Mouse (Mus musculus) forebrain, embryonic 11.5 days (tissue): ENCODE measurements at regions not wholly inside any gene's neighbourhood (a gene's known extent, or its start where the extent isn't known, plus 50 kb on each side); places are given as distances from the start of the nearest gene placed in this dataset.

Experiments used
- ATAC-seq: fragments of 200-750 bp; cut with Nextera tagmentation; replicated peaks from 2 replicates; pipeline ENCODE4 v1.8.0; 2017; ENCODE audit warnings: moderate TSS enrichment; ENCODE audit not compliant: low FRiP score
- DNase-seq: peaks from one replicate; pipeline ENCODE4 v3.0.0-alpha.2; 2017; ENCODE audit warnings: low spot score
- H3K27ac ChIP-seq: fragments of 300-500 bp; sonication (generic); 2 replicates; pipeline ENCODE4 v1.5.1; 2014; ENCODE audit warnings: low read depth, low read length
- H3K27me3 ChIP-seq: fragments of 300-500 bp; sonication (generic); 2 replicates; pipeline ENCODE4 v1.6.1; 2014; ENCODE audit warnings: mild to moderate bottlenecking, low read length, mixed read lengths; ENCODE audit not compliant: control insufficient read depth, insufficient read depth
- H3K36me3 ChIP-seq: fragments of 300-500 bp; sonication (generic); 2 replicates; pipeline ENCODE4 v1.6.1; 2014; ENCODE audit warnings: mild to moderate bottlenecking, low read length, moderate library complexity, mixed read lengths; ENCODE audit not compliant: control insufficient read depth, insufficient read depth
- H3K4me1 ChIP-seq: fragments of 300-500 bp; sonication (generic); replicated peaks from 2 replicates; pipeline ENCODE4 v1.6.1; 2014; ENCODE audit warnings: low read length, mixed read lengths; ENCODE audit not compliant: control insufficient read depth, insufficient read depth
- H3K4me2 ChIP-seq: fragments of 300-500 bp; sonication (generic); 2 replicates; pipeline ENCODE4 v1.6.1; 2014; ENCODE audit warnings: low read depth, mild to moderate bottlenecking, low read length, moderate library complexity, mixed read lengths; ENCODE audit not compliant: severe bottlenecking
- H3K4me3 ChIP-seq: fragments of 300-500 bp; sonication (generic); 2 replicates; pipeline ENCODE4 v1.5.1; 2014; ENCODE audit warnings: low read depth, low read length
- H3K9ac ChIP-seq: fragments of 300-500 bp; sonication (generic); 2 replicates; pipeline ENCODE4 v1.6.1; 2014; ENCODE audit warnings: low read length
- H3K9me3 ChIP-seq: fragments of 300-500 bp; sonication (generic); 2 replicates; pipeline ENCODE4 v1.6.1; 2016; ENCODE audit warnings: low read length, mixed read lengths; ENCODE audit not compliant: control insufficient read depth
- WGBS: fragments of 180-500 bp; shearing (Covaris S2); extraction: QIAGEN DNeasy Blood & Tissue Kit; methylation state at CpG from one replicate; pipeline ENCODE4 v1.1.7; 2014; 5-methylcytosine and 5-hydroxymethylcytosine counted together

DNA sequence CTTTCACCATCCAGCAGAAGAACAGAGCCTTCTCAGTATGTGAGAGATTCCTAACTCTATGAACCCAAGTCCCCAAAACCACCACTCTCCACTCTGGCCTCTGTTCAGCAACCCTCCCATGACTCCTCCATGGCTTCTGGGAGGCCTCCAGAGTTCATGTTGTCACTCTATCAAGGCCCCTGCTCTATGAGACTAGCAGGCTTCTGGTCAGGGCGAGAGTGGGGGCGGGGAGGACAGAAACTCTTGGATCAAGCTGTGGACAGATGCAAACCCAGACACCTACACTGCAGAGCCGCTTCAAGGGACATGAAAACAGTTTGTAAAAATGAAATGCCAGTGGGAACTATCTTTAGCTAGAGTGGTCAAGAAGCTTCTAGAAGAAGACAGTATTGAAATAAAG is 170.2 kb downstream of the Rybp start:
- Histone ChIP-seq H3K9me3 (no peaks in the 10 kb centered on the region), H3K27me3 (no peaks in the 10 kb centered on the region), H3K4me2 (no peak overlapping the region), H3K36me3 (no peaks in the 10 kb centered on the region), H3K27ac (no peak overlapping the region), H3K4me3 (no peak overlapping the region), H3K9ac (no peak overlapping the region), H3K4me1 (no peaks in the 10 kb centered on the region)
- no peak for ATAC-seq
- no peak for DNase-seq
- WGBS, result 92% methylated on average over 3 of the region's 3 CpGs

DNA sequence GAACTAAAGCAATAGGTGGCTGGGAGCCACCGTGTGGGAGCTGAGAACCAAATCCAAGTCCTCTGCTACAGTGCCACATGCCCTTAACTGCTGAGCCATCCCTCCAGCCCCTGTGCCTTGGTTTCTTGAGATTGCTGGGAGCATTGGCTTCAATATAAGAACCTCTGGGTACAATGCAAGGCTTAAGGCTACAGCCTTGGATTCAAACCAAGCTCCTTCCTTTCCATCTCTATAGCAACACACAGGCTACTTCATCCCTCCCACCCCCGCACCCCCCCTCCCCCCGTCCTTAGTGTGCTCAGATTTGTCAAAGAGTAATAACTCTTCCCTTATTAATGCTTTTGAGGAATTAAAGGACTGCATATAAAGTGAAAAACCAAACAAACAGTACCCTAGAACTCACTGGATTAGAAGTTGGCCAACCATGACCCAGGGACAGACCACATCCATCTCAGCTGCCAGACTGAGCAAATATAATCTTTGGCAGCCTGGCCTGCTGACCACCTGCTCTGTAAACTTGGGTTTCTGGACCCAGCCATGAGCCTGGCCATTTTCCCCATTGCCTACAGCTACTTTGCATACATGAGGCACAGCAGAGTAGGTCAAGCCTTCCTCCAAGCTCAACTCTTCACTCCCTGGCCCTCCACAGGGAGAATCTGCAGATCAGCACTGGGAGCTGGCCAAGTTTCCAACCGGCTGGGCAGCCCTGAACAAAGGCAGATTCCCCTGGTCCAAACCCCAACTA is 173.7 kb downstream of the Rybp start:
- DNase-seq (no peak), ATAC-seq (no peak)
- Histone ChIP-seq H3K36me3 (no peaks in the 10 kb centered on the region), H3K4me1 (no peaks in the 10 kb centered on the region), H3K9ac (no peak overlapping the region), H3K27me3 (no peaks in the 10 kb centered on the region), H3K4me3 (no peak overlapping the region), H3K9me3 (no peaks in the 10 kb centered on the region), H3K4me2 (no peak overlapping the region), H3K27ac (no peak overlapping the region)
- WGBS, result 72% methylated on average over 4 of the region's 4 CpGs

DNA sequence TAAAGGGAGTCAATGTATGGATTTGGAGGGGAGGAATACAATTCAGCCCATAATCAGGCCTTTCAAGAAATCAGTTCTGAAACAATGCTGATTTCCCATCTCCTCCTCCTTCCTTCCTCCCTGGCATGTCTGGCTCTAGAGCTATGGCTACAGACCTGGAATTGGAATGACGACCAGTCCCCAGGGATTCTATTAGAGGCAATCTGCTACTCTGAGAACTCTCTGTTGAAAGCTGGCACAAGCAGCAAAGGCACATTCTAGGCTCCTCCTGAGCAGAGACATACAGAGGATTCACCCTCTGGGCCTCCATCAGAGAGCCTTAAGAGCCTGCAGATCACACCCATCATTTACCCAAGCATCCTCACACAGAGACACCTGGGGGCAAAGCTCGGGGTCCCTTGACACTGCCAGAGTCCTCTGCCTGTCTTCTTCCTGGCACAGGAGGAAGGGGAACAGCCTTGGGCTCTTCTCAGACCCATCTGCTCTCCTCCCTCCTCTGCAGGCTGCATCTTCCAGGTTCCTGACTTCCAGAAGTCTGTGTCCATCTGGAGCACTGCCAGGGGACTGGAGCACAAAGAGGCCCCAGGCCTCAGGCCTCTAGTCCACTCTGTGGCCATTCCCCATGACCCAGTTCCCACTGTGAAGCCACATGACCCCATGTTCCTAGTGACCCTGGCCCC is 176.2 kb downstream of the Rybp start:
- Histone ChIP-seq H3K4me2 (no peak overlapping the region), H3K9me3 (no peaks in the 10 kb centered on the region), H3K27me3 (no peaks in the 10 kb centered on the region), H3K4me1 (no peaks in the 10 kb centered on the region), H3K27ac (no peak overlapping the region), H3K36me3 (no peaks in the 10 kb centered on the region), H3K4me3 (no peak overlapping the region), H3K9ac (no peak overlapping the region)
- 74% methylated on average over 2 of the region's 2 CpGs for WGBS
- no peak for DNase-seq
- no peak for ATAC-seq

DNA sequence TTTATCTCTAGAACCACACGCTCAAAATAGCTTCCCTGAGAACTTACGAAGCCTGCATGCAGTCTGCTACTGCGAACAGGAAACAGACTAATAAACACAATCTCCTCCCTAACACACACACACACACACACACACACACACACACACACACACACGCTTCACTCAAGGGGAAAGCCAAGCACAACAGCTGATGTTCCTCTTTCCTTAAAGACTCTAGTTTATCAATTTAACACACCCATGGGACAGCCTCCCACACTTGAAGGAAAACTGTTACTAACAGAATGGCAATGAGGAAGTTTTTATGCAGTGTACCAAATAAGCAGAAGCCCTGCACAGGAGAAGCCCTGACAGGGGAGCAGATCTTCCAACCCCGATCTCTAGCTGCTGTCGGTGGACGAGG is 177.3 kb downstream of the Rybp start:
- H3K4me2 ChIP-seq, result no peak overlapping the region

DNA sequence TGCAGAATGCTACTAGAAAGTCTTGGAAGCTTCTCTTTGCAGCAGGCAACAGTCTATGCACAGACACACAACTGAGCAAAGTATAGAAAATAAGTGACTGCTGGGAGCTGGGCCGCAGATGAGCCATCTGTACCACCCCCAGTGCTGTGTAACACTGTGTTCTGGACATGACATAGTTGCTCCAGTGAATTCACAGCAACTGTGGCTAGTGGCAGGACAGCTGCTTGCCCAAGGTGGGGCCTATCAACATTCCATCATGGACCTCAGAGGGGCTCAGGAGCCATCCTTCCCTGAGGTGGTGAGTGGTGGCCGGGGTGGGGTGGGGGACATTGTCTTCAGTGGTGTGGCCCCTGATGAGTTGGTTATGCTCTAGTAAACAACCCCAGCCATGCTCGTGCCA is 177.9 kb downstream of the Rybp start:
- H3K4me3 ChIP-seq, result no peak overlapping the region
- no peaks in the 10 kb centered on the region for H3K36me3 ChIP-seq
- H3K9ac ChIP-seq, result no peak overlapping the region
- H3K4me1 ChIP-seq, result no peaks in the 10 kb centered on the region
- ATAC-seq, result no peak
- H3K9me3 ChIP-seq, result no peaks in the 10 kb centered on the region
- H3K4me2 ChIP-seq, result no peak overlapping the region
- WGBS, result 69% methylated on average over 3 of the region's 3 CpGs
- no peaks in the 10 kb centered on the region for H3K27me3 ChIP-seq
- no peak overlapping the region for H3K27ac ChIP-seq
- no peak for DNase-seq

More for the DNA sequence above, 177.3 kb downstream of the Rybp start:
- DNase-seq (no peak), ATAC-seq (no peak)
- WGBS, result 84% methylated on average over 7 of the region's 7 CpGs
- H3K27me3 ChIP-seq, result no peaks in the 10 kb centered on the region
- no peak overlapping the region for H3K4me3 ChIP-seq
- H3K9ac ChIP-seq, result no peak overlapping the region
- no peak overlapping the region for H3K27ac ChIP-seq
- no peaks in the 10 kb centered on the region for H3K36me3 ChIP-seq
- no peaks in the 10 kb centered on the region for H3K4me1 ChIP-seq
- no peaks in the 10 kb centered on the region for H3K9me3 ChIP-seq

DNA sequence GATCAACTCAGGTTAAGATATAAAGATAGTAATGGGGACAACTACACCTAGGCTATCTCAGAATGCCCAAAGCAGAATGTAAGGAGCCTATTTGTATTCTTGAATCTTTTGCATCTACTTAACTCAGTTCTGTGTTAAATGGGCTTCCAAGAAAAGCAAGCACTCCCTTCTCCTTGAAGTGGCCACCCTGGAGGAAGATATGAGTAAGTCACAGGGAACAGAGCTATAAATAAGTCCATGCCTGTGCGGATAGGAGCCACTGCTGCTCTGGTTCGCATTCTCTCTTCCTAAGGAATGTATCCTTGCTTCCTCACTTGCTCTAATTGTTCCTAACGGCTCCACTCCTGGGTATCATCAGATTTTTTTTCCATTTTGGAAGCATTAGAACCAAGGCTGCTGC is 179.8 kb downstream of the Rybp start:
- Histone ChIP-seq H3K27me3 (no peaks in the 10 kb centered on the region), H3K9me3 (no peaks in the 10 kb centered on the region), H3K36me3 (no peaks in the 10 kb centered on the region), H3K4me2 (no peak overlapping the region), H3K4me1 (no peaks in the 10 kb centered on the region), H3K27ac (no peak overlapping the region), H3K9ac (no peak overlapping the region), H3K4me3 (no peak overlapping the region)
- ATAC-seq (no peak), DNase-seq (no peak)
- 75% methylated on average over 3 of the region's 3 CpGs for WGBS

DNA sequence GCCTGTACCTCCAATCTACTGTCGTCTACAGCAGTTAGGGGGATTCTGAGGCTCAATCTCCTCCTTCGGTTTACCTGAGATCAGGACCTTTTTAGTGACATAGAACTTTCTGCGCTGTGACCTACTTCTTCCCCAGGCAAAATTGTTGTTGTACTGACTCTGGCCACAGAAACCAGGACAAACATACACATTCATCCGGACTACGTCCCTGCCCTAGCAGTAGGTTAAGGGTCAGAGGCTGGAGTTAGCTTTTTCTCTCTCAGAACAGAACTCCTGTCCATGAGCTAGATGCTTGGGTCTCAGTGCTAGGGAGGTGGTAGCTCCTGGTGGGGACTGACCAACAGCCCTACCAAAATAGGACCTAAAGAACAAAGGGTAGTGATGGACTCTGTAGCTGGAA is 180.2 kb downstream of the Rybp start:
- no peaks in the 10 kb centered on the region for H3K27me3 ChIP-seq
- no peak overlapping the region for H3K9ac ChIP-seq
- no peaks in the 10 kb centered on the region for H3K36me3 ChIP-seq
- no peaks in the 10 kb centered on the region for H3K9me3 ChIP-seq
- no peak overlapping the region for H3K4me3 ChIP-seq
- H3K4me2 ChIP-seq, result no peak overlapping the region
- H3K27ac ChIP-seq, result no peak overlapping the region
- WGBS, result 90% methylated on average over 5 of the region's 5 CpGs
- no peaks in the 10 kb centered on the region for H3K4me1 ChIP-seq
- DNase-seq, result no peak
- no peak for ATAC-seq

DNA sequence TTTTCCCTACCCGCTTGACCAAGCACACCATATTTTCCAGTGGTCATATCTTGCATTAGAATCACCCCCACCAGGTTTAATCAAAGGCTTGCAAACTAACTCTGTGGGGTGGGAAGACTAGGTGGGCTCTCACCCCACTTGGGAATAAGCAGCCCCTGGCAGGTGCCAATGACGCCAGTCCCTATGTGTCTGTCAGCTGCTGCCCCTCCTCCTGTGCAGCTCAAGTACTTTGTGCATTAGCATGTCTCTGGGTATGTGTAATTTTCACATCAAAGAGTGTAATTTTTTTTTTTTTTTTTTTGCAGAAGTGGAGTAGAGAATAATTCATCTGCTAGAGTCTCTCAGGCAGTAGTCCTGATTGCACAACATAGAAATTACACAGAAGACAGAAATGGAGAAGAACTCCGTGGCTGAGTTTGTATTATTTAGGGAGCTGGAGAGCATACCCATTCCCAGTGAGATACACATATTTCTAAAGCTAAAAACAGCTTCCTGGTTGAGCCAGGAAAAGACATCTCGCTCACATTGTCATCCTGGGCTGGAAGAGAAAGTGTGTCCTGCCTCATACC is 186.6 kb downstream of the Rybp start:
- H3K9me3 ChIP-seq, result no peaks in the 10 kb centered on the region
- no peaks in the 10 kb centered on the region for H3K4me1 ChIP-seq
- H3K4me2 ChIP-seq, result no peak overlapping the region
- H3K27me3 ChIP-seq, result no peaks in the 10 kb centered on the region; the same call in 1 of the 2 replicates
- H3K27ac ChIP-seq, result no peak overlapping the region
- H3K9ac ChIP-seq, result no peak overlapping the region
- ATAC-seq, result no peak
- no peak overlapping the region for H3K4me3 ChIP-seq
- no peaks in the 10 kb centered on the region for H3K36me3 ChIP-seq
- 79% methylated on average over 4 of the region's 4 CpGs for WGBS
- no peak for DNase-seq
